Mouse (Mus musculus) megakaryocyte, embryonic 14.5 days (primary cell): ENCODE measurements around the gene Sap30l. TPM values are rescaled to one million over a fixed set of nuclear protein-coding genes. Genes with fewer than 3 reads are reported as not detected.

ENCODE experiments used
- H3K27me3 ChIP-seq: replicated peaks from 2 replicates; pipeline ENCODE3; 2012; ENCODE audit warnings: inconsistent platforms
- H3K36me3 ChIP-seq: replicated peaks from 2 replicates; pipeline ENCODE3; 2012; ENCODE audit warnings: low read length, inconsistent platforms, mixed read lengths
- H3K4me1 ChIP-seq: 2 replicates; pipeline ENCODE4 v1.6.1; 2012; ENCODE audit warnings: inconsistent platforms
- H3K4me3 ChIP-seq: replicated peaks from 2 replicates; pipeline ENCODE3; 2012; ENCODE audit warnings: moderate library complexity, mild to moderate bottlenecking, inconsistent platforms
- H3K9me3 ChIP-seq: 2 replicates; pipeline ENCODE4 v1.6.1; 2012; ENCODE audit warnings: inconsistent platforms
- FLI1 ChIP-seq: IDR thresholded peaks from 2 replicates; pipeline ENCODE4 v1.6.1; 2012; ENCODE audit warnings: low read length, inconsistent platforms, mixed read lengths
- GATA1 ChIP-seq: IDR thresholded peaks from 3 replicates; pipeline ENCODE4 v1.6.1; 2012; ENCODE audit warnings: mixed read lengths, low read length, inconsistent platforms, borderline replicate concordance
- polyA plus RNA-seq: library from polyadenylated mRNA; stranded (reverse); fragments of >175 nt; gene quantifications from 2 replicates; pipeline ENCODE4 v1.2.3, GENCODE M21; 2012; ENCODE audit warnings: low replicate concordance; ENCODE audit not compliant: insufficient read depth

Sap30l gene
- polyA plus RNA-seq, 1 experiment: 87.1 TPM

- no peak overlapping the region for H3K4me3 ChIP-seq
- H3K4me1 ChIP-seq: peaks cover 37% of the 10 kb centered on the region
- no peaks in the 10 kb centered on the region for H3K27me3 ChIP-seq
- H3K9me3 ChIP-seq: no peaks in the 10 kb centered on the region
- H3K36me3 ChIP-seq: no peaks in the 10 kb centered on the region
- TF ChIP-seq GATA1 (no peak), FLI1 (no peak)
Observed at GRCm38 (mm10) chr11:57797828-57798227, 3.6 kb upstream of the Sap30l start.

- H3K27me3 ChIP-seq: no peaks in the 10 kb centered on the region
- H3K36me3 ChIP-seq: peaks cover 5% of the 10 kb centered on the region
- H3K4me1 ChIP-seq: peaks cover 53% of the 10 kb centered on the region
- no peaks in the 10 kb centered on the region for H3K9me3 ChIP-seq
- no peak overlapping the region for H3K4me3 ChIP-seq
- TF ChIP-seq GATA1: no peak
- TF ChIP-seq FLI1: no peak
Observed at GRCm38 (mm10) chr11:57799456-57799855, 2.0 kb upstream of the Sap30l start.

- Histone ChIP-seq H3K4me3 (peak overlapping the region; percentile 94), H3K9me3 (no peaks in the 10 kb centered on the region), H3K27me3 (no peaks in the 10 kb centered on the region), H3K36me3 (peaks cover 9% of the 10 kb centered on the region), H3K4me1 (peaks cover 62% of the 10 kb centered on the region)
- TF ChIP-seq GATA1 (no peak), FLI1 (no peak)
Observed at GRCm38 (mm10) chr11:57800266-57800951, 1.0 kb upstream of the Sap30l start.

- TF ChIP-seq FLI1: no peak
- no peak for TF ChIP-seq GATA1
- Histone ChIP-seq H3K4me1 (peaks cover 70% of the 10 kb centered on the region), H3K9me3 (no peaks in the 10 kb centered on the region), H3K4me3 (peak overlapping the region; percentile 94), H3K27me3 (no peaks in the 10 kb centered on the region), H3K36me3 (peaks cover 24% of the 10 kb centered on the region)
Observed at GRCm38 (mm10) chr11:57801766-57802510, 501 bp downstream of the Sap30l start.

- Histone ChIP-seq H3K4me1 (peaks cover 74% of the 10 kb centered on the region), H3K36me3 (peaks cover 30% of the 10 kb centered on the region), H3K4me3 (peak overlapping the region; percentile 94), H3K9me3 (no peaks in the 10 kb centered on the region), H3K27me3 (no peaks in the 10 kb centered on the region)
- TF ChIP-seq GATA1 (no peak), FLI1 (no peak)
Observed at GRCm38 (mm10) chr11:57802511-57802870, 1.1 kb downstream of the Sap30l start.

- H3K4me3 ChIP-seq: no peak overlapping the region
- peaks cover 56% of the 10 kb centered on the region for H3K36me3 ChIP-seq
- H3K4me1 ChIP-seq: peaks cover 76% of the 10 kb centered on the region
- H3K27me3 ChIP-seq: no peaks in the 10 kb centered on the region
- H3K9me3 ChIP-seq: no peaks in the 10 kb centered on the region
- TF ChIP-seq FLI1 (no peak), GATA1 (no peak)
Observed at GRCm38 (mm10) chr11:57805047-57805446, 3.6 kb downstream of the Sap30l start.

- peaks cover 85% of the 10 kb centered on the region for H3K36me3 ChIP-seq
- H3K4me3 ChIP-seq: no peak overlapping the region
- no peaks in the 10 kb centered on the region for H3K9me3 ChIP-seq
- H3K4me1 ChIP-seq: peaks cover 86% of the 10 kb centered on the region
- TF ChIP-seq FLI1 (no peak), GATA1 (no peak)
- no peaks in the 10 kb centered on the region for H3K27me3 ChIP-seq
Observed at GRCm38 (mm10) chr11:57809017-57809731, 7.7 kb downstream of the Sap30l start.

- H3K36me3 ChIP-seq: peaks cover 90% of the 10 kb centered on the region
- H3K4me3 ChIP-seq: no peak overlapping the region
- H3K27me3 ChIP-seq: no peaks in the 10 kb centered on the region
- H3K9me3 ChIP-seq: no peaks in the 10 kb centered on the region
- H3K4me1 ChIP-seq: peaks cover 87% of the 10 kb centered on the region
- TF ChIP-seq GATA1: no peak
- no peak for TF ChIP-seq FLI1
Observed at GRCm38 (mm10) chr11:57809732-57810098, 8.3 kb downstream of the Sap30l start.

- TF ChIP-seq FLI1 (no peak), GATA1 (no peak)
- Histone ChIP-seq H3K36me3 (peaks cover 87% of the 10 kb centered on the region), H3K9me3 (no peaks in the 10 kb centered on the region), H3K4me1 (peaks cover 76% of the 10 kb centered on the region), H3K4me3 (no peak overlapping the region), H3K27me3 (no peaks in the 10 kb centered on the region)
Observed at GRCm38 (mm10) chr11:57811006-57811405, 9.6 kb downstream of the Sap30l start.

GRCm38 (mm10) chr11:57812212-57812611 lies 10.8 kb downstream of the Sap30l start:
- Histone ChIP-seq H3K9me3 (0 out of 2 replicates have a peak, but pooled peaks cover 3% of the 10 kb centered on the region), H3K27me3 (peaks cover 2% of the 10 kb centered on the region), H3K4me3 (peak overlapping the region; percentile 83), H3K4me1 (peaks cover 64% of the 10 kb centered on the region), H3K36me3 (peaks cover 78% of the 10 kb centered on the region)
- TF ChIP-seq GATA1 (peak; percentile 78; the same call in 1 of the 3 replicates), FLI1 (no peak)
